Mouse (Mus musculus) left cerebral cortex, postnatal 10 days (tissue): ENCODE data around the gene Tdp1. TPM values are rescaled to one million over a fixed set of nuclear protein-coding genes. Genes with fewer than 3 reads are reported as not detected.
"Not testable (repeated sequence)": the region's sequence is repeated elsewhere in the genome, so short reads cannot be mapped to it uniquely, and the experiment has no call there.

Source experiments
- DNase-seq, 2 experiments: peaks; one replicate each; pipeline ENCODE4 v3.0.0; 2021 to 2022; ENCODE audit warnings: low spot score in 2 of 2, mixed read lengths in 1 of 2; ENCODE audit errors: extremely low spot score in 1 of 2
- intact Hi-C: fragments of 180-260 bp; cut with DNase I; formaldehyde crosslinking; loops from one replicate; pipeline ENCODE4 v1.15.1; 2025
- microRNA-seq: library from miRNA; unstranded; fragments of <30 nt; microRNA quantifications from one replicate; pipeline ENCODE4 v1.2.0, GENCODE M21; 2022
- total RNA-seq, 2 experiments: library from RNA; stranded (reverse); gene quantifications; 2 replicates each; pipeline ENCODE4 v1.2.3; 2021

Gene Tdp1
- total RNA-seq, 2 experiments from 2014 or later, result 28.2 to 30.9 TPM

DNA sequence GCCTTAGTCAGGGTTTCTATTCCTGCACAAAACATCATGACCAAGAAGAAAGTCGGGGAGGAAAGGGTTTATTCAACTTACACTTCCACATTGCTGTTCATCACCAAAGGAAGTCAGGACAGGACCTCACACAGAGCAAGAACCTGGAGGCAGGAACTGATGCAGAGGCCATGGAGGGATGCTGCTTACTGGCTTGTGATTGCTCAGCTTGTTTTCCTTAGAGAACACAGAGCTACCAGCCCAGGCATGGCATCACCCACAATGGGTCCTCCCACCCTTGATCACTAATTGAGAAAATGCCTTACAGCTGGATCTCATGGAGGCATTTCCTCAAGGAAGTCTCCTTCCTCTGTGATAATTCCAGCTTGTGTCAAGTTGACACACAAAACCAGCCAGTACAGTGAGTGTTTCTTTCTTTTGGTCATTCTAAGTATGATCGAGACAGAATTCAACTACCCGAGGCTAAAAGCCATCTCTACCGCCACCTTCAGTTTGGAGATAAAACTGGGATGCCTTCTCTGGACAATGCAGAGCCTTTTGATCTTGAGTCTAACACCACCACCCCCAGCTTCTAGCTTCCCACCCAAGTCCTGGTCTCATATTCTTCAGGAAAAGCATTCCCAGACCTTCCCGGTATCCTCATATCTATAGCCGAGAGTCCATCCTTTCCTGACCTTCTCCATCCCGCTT, 87.0 kb downstream of the Tdp1 start:
- intact Hi-C loops, result not testable (repeated sequence)

DNA sequence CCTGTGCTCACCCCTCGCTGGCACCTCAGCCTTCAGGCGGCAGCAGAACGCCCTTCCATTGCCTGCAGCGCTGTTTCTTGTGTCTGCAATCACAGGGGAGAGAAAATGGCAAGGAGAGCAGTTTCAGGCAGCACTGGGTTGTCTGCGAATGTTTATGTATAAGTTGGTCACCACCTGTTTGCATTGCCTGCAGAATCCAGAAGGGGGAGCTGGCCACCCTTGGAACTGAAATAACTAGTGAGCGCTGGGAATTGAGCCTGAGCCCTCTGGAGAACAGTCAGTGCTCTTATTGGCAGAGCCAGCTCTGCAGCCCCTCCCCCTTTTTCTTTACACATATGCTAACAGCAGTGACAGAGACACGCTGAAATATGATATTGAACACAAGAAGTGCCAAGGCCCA, 88.5 kb downstream of the Tdp1 start:
- DNase-seq, result no peak
- intact Hi-C loops, result no loop called here

More for the DNA sequence above, 87.0 kb downstream of the Tdp1 start:
- not testable (repeated sequence) for DNase-seq

DNA sequence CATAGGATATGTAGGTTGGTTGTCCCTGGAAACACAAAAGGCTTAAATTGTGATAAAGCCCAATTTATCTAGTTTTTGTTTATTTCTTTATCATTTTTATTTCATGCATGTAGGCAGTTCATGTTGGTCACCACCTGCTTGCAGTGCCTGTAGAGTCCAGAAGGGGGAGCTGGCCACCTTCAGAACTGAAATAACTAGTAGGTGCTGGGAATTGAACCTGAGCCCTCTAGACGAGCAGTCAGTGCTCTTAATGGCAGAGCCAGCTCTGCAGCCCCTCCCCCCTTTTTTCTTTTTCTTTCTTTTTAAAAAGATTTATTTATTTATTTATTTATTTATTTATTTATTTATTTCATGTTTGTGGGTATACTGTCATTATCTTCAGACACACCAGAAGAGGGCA, 89.3 kb downstream of the Tdp1 start:
- intact Hi-C loops, result no loop called here
- DNase-seq, result no peak

DNA sequence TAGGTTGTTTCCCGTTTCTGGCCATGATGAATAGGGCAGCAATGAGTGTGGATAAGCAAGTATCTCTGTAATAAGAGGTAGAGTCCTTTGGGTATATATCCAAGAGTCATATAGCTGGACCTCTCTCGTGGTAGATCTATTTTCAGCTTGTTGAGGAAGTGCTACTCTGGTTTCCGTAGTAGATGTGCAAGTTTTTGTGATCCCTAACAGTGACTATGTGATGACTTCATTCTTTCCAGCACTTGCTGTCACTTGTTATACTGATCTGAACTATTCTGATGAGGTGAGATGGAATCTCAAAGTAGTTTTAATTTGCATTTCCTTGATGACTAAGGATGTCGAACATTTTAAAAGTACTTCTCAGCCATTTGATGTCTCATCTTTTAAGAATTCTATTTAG, 95.2 kb downstream of the Tdp1 start:
- intact Hi-C loops, result no loop called here

DNA sequence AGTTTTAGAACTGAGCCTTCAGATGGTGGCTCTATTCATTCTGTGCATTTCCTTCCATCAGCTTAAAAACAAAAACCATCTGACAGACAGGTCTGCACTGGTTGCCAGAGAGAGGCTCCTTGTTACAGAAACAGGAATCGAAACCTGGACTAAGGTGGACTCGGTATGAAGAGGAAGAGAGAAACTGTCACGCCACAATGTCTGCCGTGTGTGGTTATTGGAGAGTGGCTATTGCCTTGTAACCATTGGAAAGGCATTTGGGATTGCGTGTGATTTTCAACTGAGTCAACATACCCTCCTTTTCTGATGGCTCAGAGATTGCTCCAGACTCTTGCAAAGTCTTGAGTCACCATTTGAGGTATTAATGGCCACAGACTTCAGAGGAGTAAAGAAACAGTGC, 102.5 kb downstream of the Tdp1 start:
- no peak for DNase-seq
- intact Hi-C loops, result no loop called here

More for the DNA sequence above, 95.2 kb downstream of the Tdp1 start:
- no peak for DNase-seq

DNA sequence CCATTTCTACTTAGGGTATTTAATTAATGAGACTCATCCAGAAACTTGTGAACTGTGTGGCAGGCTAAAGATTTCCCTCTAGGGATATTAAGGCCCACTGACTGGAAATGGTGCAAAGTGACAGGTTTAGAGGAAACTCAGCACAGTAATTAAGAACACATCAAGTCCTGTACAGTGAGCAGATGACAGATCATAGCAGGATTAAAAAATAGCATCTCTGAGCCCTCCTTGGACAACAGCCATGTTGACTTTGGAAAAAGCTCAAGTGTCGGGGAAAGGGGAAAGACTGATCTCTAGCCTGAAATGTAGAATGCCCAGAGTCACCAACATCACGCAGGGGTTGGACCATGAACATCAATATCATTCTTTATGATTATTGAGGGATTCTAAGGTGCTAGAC, 103.8 kb downstream of the Tdp1 start:
- intact Hi-C loops, result no loop called here
- DNase-seq, result no peak

DNA sequence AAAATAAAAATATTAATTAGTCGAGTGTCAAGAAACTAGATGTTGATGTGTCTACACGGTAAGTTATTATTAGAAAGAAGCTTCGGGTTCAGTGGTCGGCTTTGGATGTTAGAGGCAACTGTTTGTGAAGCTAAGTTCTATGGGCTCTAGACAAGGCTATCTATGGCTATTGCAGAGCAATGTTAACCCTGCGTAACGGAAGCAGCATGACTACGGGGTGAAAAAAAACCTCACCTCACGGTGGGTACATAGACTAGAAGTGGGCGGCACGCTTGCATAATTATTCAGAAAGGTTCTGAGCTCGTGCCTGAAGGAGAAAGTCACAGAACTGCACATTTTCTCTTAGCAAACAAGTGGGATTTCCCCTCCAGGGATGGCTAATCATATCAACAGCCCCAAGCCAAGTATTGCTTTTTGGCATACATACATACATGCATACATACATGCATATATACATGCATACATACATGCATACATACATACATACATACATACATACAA, 108.1 kb downstream of the Tdp1 start:
- DNase-seq, result no peak
- intact Hi-C loops, result no loop called here

DNA sequence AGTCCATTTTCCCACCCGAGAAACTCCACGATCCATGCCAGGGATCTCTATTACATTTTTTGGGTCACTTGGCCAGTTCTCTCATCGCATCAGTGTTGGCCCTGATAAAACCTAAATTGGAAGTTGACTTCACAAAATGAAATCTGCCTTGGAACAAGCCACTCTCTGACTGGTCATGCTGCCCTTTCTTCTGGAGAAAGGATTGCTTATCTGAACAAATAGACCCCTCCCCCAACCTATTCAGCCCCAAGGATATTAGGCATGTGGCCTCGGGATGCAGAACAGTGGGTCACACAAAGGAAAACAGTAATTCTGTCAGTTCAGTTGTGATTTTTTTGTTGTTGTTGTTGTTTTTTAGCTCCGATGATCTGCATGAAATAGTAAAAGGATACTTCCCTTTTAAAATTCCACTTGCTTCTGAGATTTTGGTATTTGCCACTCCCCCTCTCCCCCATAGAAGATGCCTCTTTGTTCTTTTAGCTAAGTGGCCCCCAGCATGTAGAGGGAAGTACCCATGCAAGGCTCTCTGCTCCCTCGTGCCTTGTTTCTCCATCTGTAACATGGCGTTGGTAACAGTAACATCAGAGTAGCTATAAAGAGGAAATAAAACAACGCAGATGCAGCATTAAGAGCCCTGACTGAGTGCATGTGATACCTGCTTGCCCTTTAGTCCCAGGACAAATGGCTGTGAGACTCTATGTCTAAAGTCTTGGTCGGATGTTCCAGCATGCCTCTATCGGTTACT, 109.0 kb downstream of the Tdp1 start:
- no peak for DNase-seq
- intact Hi-C loops, result no loop called here

DNA sequence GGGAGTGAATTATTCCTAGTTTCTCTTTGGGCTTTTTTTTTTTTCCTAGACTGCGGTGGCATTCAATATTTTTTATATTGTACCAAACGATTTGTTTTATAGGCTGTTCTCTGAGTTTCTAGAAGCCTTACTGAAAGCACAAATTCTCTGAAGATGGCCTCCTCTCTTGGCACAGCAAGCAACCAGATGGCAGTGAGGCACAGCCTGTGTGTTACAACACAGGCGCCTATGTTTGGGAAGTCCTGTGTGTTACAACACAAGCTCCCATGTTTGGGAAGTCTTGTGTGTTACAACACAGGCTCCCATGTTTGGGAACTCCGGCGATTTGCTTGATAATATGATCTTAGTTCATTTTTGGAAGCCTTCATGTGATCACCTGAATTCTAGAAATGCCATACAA, 111.6 kb downstream of the Tdp1 start:
- no peak for DNase-seq
- intact Hi-C loops, result no loop called here

DNA sequence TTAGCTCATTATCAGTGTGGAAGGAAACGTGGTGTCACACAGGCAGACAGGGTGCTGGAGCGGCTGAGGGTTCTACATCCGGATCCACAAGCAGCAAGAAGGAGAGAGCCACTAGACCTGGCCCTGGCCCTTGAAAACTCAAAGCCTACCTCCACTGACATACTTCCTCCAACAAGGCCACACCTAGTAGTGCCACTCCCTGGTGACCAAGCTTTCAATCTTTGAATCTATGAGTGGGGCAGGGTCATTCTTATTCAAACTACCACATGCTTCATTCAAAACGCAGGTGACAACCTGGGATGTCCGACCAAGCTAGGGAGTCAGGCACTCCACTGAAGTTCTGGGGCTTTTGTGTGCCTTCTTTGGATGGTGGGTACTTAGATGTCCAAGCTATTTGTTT, 115.4 kb downstream of the Tdp1 start:
- intact Hi-C loops, result no loop called here
- no peak for DNase-seq

DNA sequence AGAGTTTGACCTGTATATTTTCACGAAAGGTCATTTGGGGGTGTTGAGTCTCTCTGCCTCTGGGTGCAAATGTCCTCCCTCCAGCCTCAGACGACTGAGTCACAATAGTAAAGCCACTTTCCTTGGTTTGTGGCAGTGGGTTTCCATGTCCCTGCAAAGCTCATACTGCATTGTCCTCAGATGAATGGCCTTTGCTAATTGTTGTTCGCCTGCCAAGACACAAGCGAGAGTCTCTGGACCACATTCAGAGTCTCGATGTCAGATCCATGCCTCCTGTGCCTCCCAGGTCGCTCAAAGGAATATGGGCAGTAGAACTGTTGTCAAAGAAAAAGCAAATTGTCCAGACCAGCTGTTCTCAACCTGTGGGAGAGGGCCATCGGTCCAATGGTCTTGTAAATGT, 116.1 kb downstream of the Tdp1 start:
- no peak for DNase-seq
- intact Hi-C loops, result no loop called here

DNA sequence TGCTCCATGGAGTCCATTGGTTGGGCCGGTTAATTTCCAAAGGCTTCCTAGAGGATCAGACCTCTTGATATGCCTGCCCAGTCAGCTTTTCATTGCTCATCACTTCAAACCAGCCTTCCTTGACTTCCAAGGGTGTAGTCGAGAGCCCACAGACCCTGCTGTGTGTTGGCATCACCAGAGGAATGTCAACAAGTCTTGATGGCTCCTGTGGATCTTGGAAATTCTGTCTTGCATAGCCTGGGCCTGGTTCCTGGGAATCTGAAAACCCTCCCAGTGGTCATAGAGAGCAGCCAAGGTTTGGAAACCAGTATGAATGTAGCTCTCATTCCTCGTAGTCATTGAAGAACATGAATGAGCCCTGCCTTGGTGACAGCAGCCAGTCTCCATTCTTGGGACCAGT, 116.9 kb downstream of the Tdp1 start:
- no peak for DNase-seq
- intact Hi-C loops, result no loop called here

DNA sequence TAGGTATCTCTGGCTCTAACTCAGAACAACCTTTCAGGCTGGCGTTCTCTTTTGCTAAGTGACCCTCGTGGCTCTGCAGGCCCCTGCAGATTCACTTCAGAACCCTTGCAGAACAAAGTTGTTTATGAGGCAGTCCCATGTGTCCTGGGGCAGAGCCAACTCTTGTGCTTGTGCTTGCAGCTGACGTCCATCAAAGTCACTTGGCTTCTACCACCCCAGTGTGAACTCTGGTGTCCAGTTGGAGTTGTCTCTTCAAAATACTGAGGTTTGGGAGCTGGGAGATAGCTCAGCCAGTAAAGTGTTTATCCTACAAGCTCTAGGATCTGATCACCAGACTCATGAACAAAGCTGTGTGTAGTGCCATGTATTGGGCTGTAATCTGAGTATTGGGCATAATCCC, 117.6 kb downstream of the Tdp1 start:
- intact Hi-C loops, result no loop called here
- DNase-seq, result no peak

DNA sequence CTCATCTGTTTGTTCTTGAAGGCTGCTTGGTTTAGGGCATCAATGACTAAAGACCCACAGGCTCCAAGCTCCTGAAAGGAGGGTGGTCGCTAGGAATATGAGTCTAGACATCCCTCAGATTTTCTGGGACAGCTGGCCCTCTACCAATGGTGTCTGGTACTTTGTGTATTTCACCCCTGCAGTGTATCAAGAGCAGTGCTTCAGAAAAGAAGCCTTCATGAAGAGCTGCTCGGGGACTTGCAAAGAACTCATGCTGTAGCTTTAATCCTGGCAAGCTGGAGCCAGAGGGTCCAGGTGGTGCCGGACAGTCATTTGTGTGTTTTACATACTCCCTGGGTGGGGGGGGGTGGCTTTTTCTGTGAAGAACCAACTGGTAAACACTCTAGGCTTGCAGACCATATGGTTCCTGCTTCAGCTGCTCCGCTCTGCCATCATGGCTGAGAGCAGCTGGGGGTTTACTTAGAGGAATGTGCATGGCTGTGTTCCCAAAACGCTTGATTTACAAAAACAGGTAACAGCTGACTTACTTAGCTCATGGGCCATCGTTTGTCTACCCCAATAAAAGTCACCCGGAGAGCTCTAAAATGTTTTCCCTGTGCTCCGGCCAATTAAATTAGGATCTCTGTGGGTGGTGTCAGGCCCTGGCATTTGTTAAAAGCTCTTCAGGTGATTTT, 118.7 kb downstream of the Tdp1 start:
- peak; percentile 34 to 37 for DNase-seq
- intact Hi-C loops, result no loop called here

Small RNAs within 50 kb of the gene (microRNA-seq; reads per million reads assigned to microRNA genes)
- gene Gm23291, result not detected

Other genes with a start within 250 kb of the Tdp1 start
- under 1 TPM; 0.49 to 0.73 TPM for gene Efcab11, start 78 bp upstream of the Tdp1 start, total RNA-seq
- gene Kcnk13, start 80.0 kb downstream of the Tdp1 start, total RNA-seq, result 1 to 10 TPM; 3.5 to 4.1 TPM
- gene Psmc1, start 225.6 kb downstream of the Tdp1 start, total RNA-seq, result 100 to 1,000 TPM; 192 to 193 TPM